Mouse (Mus musculus) limb, embryonic 11.5 days (tissue): Measurements from ENCODE around the gene Zfp628. TPM values are rescaled to one million over a fixed set of nuclear protein-coding genes. Genes with fewer than 3 reads are reported as not detected.
"Not testable (repeated sequence)": the region's sequence is repeated elsewhere in the genome, so short reads cannot be mapped to it uniquely, and the experiment has no call there.

Source experiments
- ATAC-seq: fragments of 200-750 bp; cut with Nextera tagmentation; 2 replicates; pipeline ENCODE4 v1.8.0; 2017; ENCODE audit warnings: low read depth; ENCODE audit not compliant: insufficient number of reproducible peaks, low FRiP score, low TSS enrichment
- DNase-seq: peaks from one replicate; pipeline ENCODE4 v3.0.0-alpha.2; 2015; ENCODE audit warnings: low spot score
- H3K27ac ChIP-seq: fragments of 300-500 bp; sonication (generic); replicated peaks from 2 replicates; pipeline ENCODE4 v1.5.1; 2014; ENCODE audit warnings: low read depth, mild to moderate bottlenecking, low read length
- H3K27me3 ChIP-seq: fragments of 300-500 bp; sonication (generic); 2 replicates; pipeline ENCODE4 v1.6.1; 2014; ENCODE audit warnings: mild to moderate bottlenecking, low read length, mixed read lengths; ENCODE audit not compliant: control insufficient read depth, insufficient read depth
- H3K36me3 ChIP-seq: fragments of 300-500 bp; sonication (generic); 2 replicates; pipeline ENCODE4 v1.6.1; 2014; ENCODE audit warnings: mild to moderate bottlenecking, low read length, moderate library complexity, mixed read lengths; ENCODE audit not compliant: control insufficient read depth, insufficient read depth
- H3K4me1 ChIP-seq: fragments of 300-500 bp; sonication (generic); 2 replicates; pipeline ENCODE4 v1.6.1; 2014; ENCODE audit warnings: low read length, mixed read lengths; ENCODE audit not compliant: control insufficient read depth, insufficient read depth
- H3K4me2 ChIP-seq: fragments of 300-500 bp; sonication (generic); 2 replicates; pipeline ENCODE4 v1.6.1; 2014; ENCODE audit warnings: low read depth, mild to moderate bottlenecking, moderate library complexity; ENCODE audit not compliant: severe bottlenecking
- H3K4me3 ChIP-seq: fragments of 300-500 bp; sonication (generic); 2 replicates; pipeline ENCODE4 v1.5.1; 2014; ENCODE audit warnings: low read depth, low read length
- H3K9ac ChIP-seq: fragments of 300-500 bp; sonication (generic); 2 replicates; pipeline ENCODE4 v1.6.1; 2014; ENCODE audit warnings: mild to moderate bottlenecking, low read length
- H3K9me3 ChIP-seq: fragments of 300-500 bp; sonication (generic); 2 replicates; pipeline ENCODE4 v1.6.1; 2016; ENCODE audit warnings: low read length; ENCODE audit not compliant: control insufficient read depth
- WGBS: fragments of 180-500 bp; shearing (Covaris S2); extraction: QIAGEN DNeasy Blood & Tissue Kit; methylation state at CpG from one replicate; pipeline ENCODE4 v1.1.7; 2014; 5-methylcytosine and 5-hydroxymethylcytosine counted together
- polyA plus RNA-seq: library from polyadenylated mRNA; unstranded; fragments of >200 nt; fragmentation: Nextera tagmentation; extraction: Ambion mirVana; gene quantifications from 2 replicates; pipeline ENCODE4 v1.2.1, GENCODE M21; 2014

The Zfp628 gene
- 3.8 and 4.2 TPM in 2 replicates for polyA plus RNA-seq

GRCm38 (mm10) chr7:4915007-4915665 is at the start of gene Zfp628:
Zfp628 (plus strand) TSS chr7:4915217.
- peak within 1 kb of the TSS; percentile 94 for H3K27ac ChIP-seq

DNA sequence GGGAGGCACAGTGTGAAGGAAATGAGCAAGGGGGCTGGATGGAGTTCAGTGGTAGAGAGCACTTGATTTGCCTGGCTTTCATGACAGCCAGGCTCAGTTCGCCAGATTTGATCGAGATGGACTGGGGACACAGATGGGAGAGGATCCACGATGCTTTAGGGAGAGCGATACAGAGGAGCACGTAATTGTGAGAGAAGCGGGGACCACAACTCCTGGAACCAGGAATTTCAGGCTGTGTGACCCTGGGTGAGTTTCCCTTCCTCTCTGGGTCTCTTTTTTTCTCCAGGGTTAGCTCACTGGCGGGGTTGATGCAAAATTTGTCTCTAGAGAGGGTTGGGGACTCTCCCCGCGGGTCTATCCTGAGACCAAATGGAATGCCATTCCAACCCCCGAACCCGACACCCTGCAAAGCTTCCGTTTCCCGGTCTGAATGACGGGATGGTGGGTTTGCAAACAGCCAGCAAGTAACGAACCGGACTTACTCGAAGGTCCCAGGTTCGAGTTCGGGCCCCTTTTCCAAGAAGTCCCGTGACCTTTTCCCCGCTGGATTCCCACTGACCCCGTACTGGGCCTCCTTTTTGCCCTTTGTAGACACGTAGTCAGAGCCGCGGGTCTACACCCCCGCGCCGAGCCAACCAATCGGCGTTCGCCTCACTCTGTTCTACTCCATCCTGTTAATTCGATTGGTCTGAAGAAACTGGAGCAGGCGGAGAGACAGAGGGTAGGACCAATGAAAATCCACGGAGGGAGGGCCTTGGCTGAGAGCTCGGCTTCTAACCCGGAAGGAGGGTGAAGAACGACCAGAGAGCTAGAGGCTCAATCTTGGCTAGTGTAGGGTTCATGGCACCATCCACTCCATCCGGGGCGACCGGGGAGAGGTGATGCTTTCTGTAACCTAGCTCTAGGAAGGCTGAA is 49.2 kb upstream of the Zfp628 start:
- Histone ChIP-seq H3K4me2 (peak overlapping the region; percentile 51), H3K27ac (no peak overlapping the region), H3K36me3 (no peaks in the 10 kb centered on the region), H3K4me1 (peaks cover 4% of the 10 kb centered on the region; the same call in 1 of the 2 replicates), H3K27me3 (no peaks in the 10 kb centered on the region), H3K4me3 (peak overlapping the region; percentile 48), H3K9me3 (no peaks in the 10 kb centered on the region), H3K9ac (peak overlapping the region; percentile 58)
- DNase-seq: peak; percentile 95
- 3% methylated on average over 40 of the region's 40 CpGs for WGBS
- ATAC-seq: peak; percentile 100

More at GRCm38 (mm10) chr7:4915007-4915665, at the start of gene Zfp628:
- Histone ChIP-seq H3K4me1 (peaks cover 6% of the 10 kb centered on the region; the same call in 1 of the 2 replicates), H3K27me3 (no peaks in the 10 kb centered on the region), H3K36me3 (peaks cover 9% of the 10 kb centered on the region; the same call in 1 of the 2 replicates), H3K4me3 (peak within 1 kb of the TSS; percentile 68), H3K9ac (peak within 1 kb of the TSS; percentile 95), H3K4me2 (peak within 1 kb of the TSS; percentile 52), H3K9me3 (no peaks in the 10 kb centered on the region)
- under 1% methylated on average over 56 of the region's 56 CpGs for WGBS
- DNase-seq (peak; percentile 97), ATAC-seq (peak; percentile 86)

- DNase-seq: no peak
- Histone ChIP-seq H3K4me1 (peaks cover 4% of the 10 kb centered on the region; the same call in 1 of the 2 replicates), H3K27ac (no peak overlapping the region), H3K9ac (no peak overlapping the region; the same call in 1 of the 2 replicates), H3K4me2 (peak overlapping the region; percentile 51), H3K4me3 (peak overlapping the region; percentile 48), H3K9me3 (no peaks in the 10 kb centered on the region), H3K27me3 (no peaks in the 10 kb centered on the region), H3K36me3 (no peaks in the 10 kb centered on the region)
- ATAC-seq: no peak
- 62% methylated on average over 10 of the region's 10 CpGs for WGBS
Observed at GRCm38 (mm10) chr7:4866631-4867180, 48.3 kb upstream of the Zfp628 start.

DNA sequence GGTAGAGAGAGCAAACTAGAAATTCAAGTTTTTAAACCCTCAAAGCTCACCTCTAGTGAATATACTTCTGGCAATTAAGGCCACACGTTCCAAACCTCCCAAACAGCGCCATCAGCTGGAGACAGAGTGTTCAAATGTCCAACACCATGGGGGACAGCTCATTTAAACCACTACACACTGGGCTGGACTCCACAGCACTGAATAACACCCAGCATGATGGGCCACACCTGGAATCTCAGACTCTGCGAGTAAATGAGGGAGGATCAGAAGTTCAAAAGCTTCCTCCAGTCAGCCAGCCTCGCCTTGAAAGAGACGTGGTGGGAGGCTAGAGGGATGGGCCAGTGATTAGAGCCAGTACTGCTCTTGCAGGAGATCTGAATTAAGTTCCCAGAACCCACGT is 44.9 kb upstream of the Zfp628 start, which contains the start of gene Isoc2b:
Isoc2b (minus strand) TSS at position 126 of the 400 bp plus-strand sequence.
- H3K36me3 ChIP-seq: no peaks in the 10 kb centered on the region
- DNase-seq (no peak), ATAC-seq (no peak)
- no peak within 1 kb of the TSS for H3K27ac ChIP-seq
- no peak within 1 kb of the TSS for H3K4me2 ChIP-seq
- no peak within 1 kb of the TSS for H3K9ac ChIP-seq
- peaks cover 4% of the 10 kb centered on the region; the same call in 1 of the 2 replicates for H3K4me1 ChIP-seq
- H3K9me3 ChIP-seq: no peaks in the 10 kb centered on the region
- WGBS: 53% methylated on average over 6 of the region's 6 CpGs
- H3K4me3 ChIP-seq: no peak within 1 kb of the TSS
- H3K27me3 ChIP-seq: no peaks in the 10 kb centered on the region

DNA sequence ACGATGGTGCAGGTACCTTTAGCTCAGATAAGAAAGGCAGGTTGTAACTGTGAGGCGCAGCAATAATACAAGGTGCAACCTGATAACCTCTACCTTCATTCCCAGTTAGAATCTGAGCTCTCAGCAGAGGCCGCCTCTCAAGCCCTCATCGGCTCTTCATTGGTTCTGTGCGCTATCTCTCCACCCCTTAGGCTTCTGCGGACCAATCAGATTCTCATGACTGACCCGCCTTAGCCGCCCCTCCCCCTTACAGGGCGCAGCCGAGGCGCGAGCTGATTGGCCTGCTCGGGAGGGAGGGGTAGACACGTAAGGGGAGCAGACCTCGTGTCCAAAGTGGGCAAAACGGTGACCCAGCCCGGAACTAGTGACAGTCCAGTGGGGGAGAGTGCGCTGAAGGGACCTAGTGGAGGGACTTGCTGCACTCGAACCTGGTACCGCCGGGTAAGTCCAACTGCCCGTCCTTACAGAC is 38.2 kb upstream of the Zfp628 start, which contains the start of gene Isoc2a:
Isoc2a (plus strand) TSS at position 401 of the 469 bp plus-strand sequence.
- peak within 1 kb of the TSS; percentile 48 for H3K9ac ChIP-seq
- DNase-seq: peak; percentile 94
- H3K4me3 ChIP-seq: peak within 1 kb of the TSS; percentile 33
- peak; percentile 99 for ATAC-seq
- 0 out of 2 replicates have a peak, but pooled peaks cover 6% of the 10 kb centered on the region for H3K4me1 ChIP-seq
- no peak within 1 kb of the TSS for H3K27ac ChIP-seq
- H3K4me2 ChIP-seq: peak within 1 kb of the TSS; percentile 76
- no peaks in the 10 kb centered on the region for H3K9me3 ChIP-seq
- under 1% methylated on average over 22 of the region's 22 CpGs for WGBS
- H3K27me3 ChIP-seq: no peaks in the 10 kb centered on the region
- no peaks in the 10 kb centered on the region for H3K36me3 ChIP-seq

- Histone ChIP-seq H3K36me3 (no peaks in the 10 kb centered on the region), H3K27me3 (no peaks in the 10 kb centered on the region), H3K4me3 (peak overlapping the region; percentile 33), H3K27ac (no peak overlapping the region), H3K4me1 (0 out of 2 replicates have a peak, but pooled peaks cover 6% of the 10 kb centered on the region), H3K9me3 (no peaks in the 10 kb centered on the region), H3K4me2 (peak overlapping the region; percentile 76), H3K9ac (peak overlapping the region; percentile 48)
- peak; percentile 28; the same call in 1 of the 2 replicates for ATAC-seq
- DNase-seq: no peak
- 8% methylated on average over 11 of the region's 11 CpGs for WGBS
Observed at GRCm38 (mm10) chr7:4877226-4877625, 37.8 kb upstream of the Zfp628 start.

DNA sequence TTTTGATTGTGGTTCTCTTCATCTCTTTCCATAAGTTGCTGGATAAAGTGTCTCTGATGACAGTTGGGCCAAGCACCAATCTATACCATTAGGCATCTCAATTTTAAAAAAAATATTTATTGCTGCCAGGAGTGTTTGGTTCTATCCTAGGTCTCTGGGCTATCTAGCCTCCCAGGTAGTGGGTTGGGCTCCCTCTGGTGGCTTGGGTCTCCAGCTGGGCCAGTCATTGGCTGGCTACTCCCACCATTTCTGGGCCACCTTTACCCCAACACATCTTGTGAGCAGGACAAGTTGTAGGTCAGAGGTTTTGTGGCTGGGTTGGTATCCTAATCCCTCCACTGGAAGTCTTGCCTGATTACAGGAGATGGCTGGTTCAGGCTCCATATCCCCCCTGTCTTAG is 36.8 kb upstream of the Zfp628 start:
- ATAC-seq (no peak), DNase-seq (no peak)
- no peak overlapping the region for H3K9ac ChIP-seq
- H3K36me3 ChIP-seq: no peaks in the 10 kb centered on the region
- no peak overlapping the region for H3K27ac ChIP-seq
- H3K4me3 ChIP-seq: no peak overlapping the region
- no peak overlapping the region for H3K4me2 ChIP-seq
- H3K9me3 ChIP-seq: no peaks in the 10 kb centered on the region
- 0 out of 2 replicates have a peak, but pooled peaks cover 6% of the 10 kb centered on the region for H3K4me1 ChIP-seq
- no peaks in the 10 kb centered on the region for H3K27me3 ChIP-seq

- ATAC-seq, H3K9me3 ChIP-seq, H3K36me3 ChIP-seq, H3K4me3 ChIP-seq, H3K4me2 ChIP-seq, H3K27me3 ChIP-seq, H3K27ac ChIP-seq, DNase-seq, H3K4me1 ChIP-seq, H3K9ac ChIP-seq: not testable (repeated sequence)
- 81% methylated on average over 1 of the region's 1 CpGs for WGBS
Observed at GRCm38 (mm10) chr7:4879036-4879435, 36.0 kb upstream of the Zfp628 start.
